18 mouse cellular contexts compared by ENCODE assay signal in the genomic region with DNA sequence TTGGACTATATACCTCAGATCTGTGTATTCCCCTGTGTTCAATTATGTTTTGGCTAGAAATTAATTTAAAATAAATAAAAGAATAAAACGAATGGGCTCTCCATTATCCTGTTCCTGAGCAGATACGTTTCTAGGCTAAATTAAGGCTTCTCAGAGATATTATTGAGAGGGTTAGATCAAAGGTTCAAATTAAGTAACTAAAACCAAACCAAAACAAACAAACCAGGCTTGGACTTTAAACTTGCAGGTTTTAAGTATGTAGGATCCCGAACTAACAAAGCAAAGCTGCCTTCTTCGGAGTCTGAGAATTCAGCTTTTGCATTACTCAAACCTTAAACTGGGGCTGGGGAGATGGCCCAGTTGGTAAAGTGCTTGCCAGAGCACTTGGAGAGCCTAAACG.
"Had no signal": no experiment of that assay in that cellular context is flagged by ENCODE, and none has a peak within 500 bp of the region (broad histone marks: within the 10 kb centered on the region; RNA-seq: fewer than 3 reads in every experiment).

No protein-coding gene starts in this region.

- H3K9me3 ChIP-seq: liver, embryonic 12.5 days; liver, embryonic 15.5 days; lung, embryonic 15.5 days; midbrain, embryonic 12.5 days; midbrain, embryonic 15.5 days; neural tube, embryonic 13.5 days; stomach, embryonic 15.5 days had no signal

- H3K27ac ChIP-seq: left cerebral cortex, adult 2 months; liver, embryonic 12.5 days; liver, embryonic 15.5 days; lung, embryonic 15.5 days; midbrain, embryonic 12.5 days; midbrain, embryonic 15.5 days; neural tube, embryonic 13.5 days; stomach, embryonic 15.5 days had no signal

- H3K4me1 ChIP-seq: liver, embryonic 12.5 days; liver, embryonic 15.5 days; lung, embryonic 15.5 days; midbrain, embryonic 12.5 days; midbrain, embryonic 15.5 days; neural tube, embryonic 13.5 days; stomach, embryonic 15.5 days had no signal

- H3K4me3 ChIP-seq: left cerebral cortex, adult 2 months; liver, embryonic 12.5 days; liver, embryonic 15.5 days; lung, embryonic 15.5 days; midbrain, embryonic 12.5 days; midbrain, embryonic 15.5 days; myocyte; neural tube, embryonic 13.5 days; stomach, embryonic 15.5 days had no signal

- H3K27me3 ChIP-seq: liver, embryonic 12.5 days; liver, embryonic 15.5 days; lung, embryonic 15.5 days; midbrain, embryonic 12.5 days; midbrain, embryonic 15.5 days; neural tube, embryonic 13.5 days; stomach, embryonic 15.5 days had no signal

- DNase-seq: layer of hippocampus, postnatal 36 days; lung, adult 18-20 months; lung, postnatal 10 days; lung, postnatal 36 days; retina, postnatal 1 day; right cerebral cortex, postnatal 25 days; thymus, adult 2 months; thymus, postnatal 14 days; thymus, postnatal 4 days had no signal

- H3K4me2 ChIP-seq: liver, embryonic 12.5 days; liver, embryonic 15.5 days; lung, embryonic 15.5 days; midbrain, embryonic 12.5 days; midbrain, embryonic 15.5 days; neural tube, embryonic 13.5 days; stomach, embryonic 15.5 days had no signal

- ATAC-seq: liver, embryonic 12.5 days; midbrain, embryonic 15.5 days had no signal

- H3K9ac ChIP-seq: liver, embryonic 12.5 days; liver, embryonic 15.5 days; lung, embryonic 15.5 days; midbrain, embryonic 12.5 days; midbrain, embryonic 15.5 days; neural tube, embryonic 13.5 days; stomach, embryonic 15.5 days had no signal

- H3K36me3 ChIP-seq: liver, embryonic 12.5 days; liver, embryonic 15.5 days; lung, embryonic 15.5 days; midbrain, embryonic 12.5 days; midbrain, embryonic 15.5 days; neural tube, embryonic 13.5 days; stomach, embryonic 15.5 days had no signal
